Mouse (Mus musculus): ENCODE results near the gene Rpusd2.
A peak's percentile ranks its signal among the peaks of the same experiment; 100 is the strongest.

Gene Rpusd2

DNA sequence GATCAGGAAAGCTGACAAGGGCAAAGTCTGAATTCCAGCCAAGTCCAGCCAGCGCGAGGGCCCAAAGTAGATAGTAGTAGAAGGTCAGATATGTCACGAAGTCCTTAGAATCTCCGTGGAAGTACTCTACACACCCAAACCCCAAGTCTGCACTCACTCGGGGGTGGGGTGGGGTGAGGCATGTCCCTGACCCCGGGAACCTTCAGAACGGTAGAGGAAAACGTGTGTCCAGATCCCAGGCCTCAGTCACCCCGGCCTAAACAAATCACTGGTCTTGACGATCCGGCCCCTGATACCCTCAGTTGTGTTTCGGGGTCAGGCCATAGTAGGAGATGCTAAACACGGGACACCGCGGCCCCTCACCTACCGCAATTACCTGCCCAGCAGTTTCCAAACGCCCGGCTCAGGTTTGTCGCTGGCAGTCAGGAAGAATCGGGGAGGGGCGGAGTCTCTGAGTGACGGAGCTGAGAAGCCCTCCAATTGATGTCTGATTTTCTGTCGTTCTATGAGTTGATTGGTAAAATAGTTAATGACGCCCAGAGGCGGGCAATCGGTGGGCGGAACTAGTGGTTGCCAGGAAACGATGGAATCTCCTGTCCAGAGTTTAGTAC lies 5.5 kb upstream of the Rpusd2 start, which contains the start of gene Ccdc32:
Gene Ccdc32, minus strand, starts transcription at position 453 of the 611 bp plus-strand sequence.
- DNase-seq (ENCODE audit: low read depth, low spot score): peak; percentile 81

DNA sequence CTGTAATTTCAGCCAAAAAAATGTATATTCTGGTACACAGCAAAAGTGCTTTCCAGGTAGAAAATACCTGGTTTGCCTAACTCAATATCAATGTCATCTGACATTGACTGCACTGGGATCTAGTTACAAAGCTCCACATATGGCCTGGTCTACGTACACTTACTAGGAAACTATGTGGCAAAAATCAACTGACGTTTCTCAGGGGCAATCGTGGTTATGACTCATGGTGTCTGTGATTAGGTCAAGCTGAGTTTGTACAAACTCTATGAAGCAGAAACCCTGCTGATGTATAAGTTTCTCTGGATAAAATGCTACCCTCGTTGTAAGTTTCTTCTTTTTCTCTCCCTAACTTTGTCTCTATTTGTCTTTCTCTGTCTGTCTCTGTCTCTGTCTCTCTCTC lies 2.4 kb upstream of the Rpusd2 start:
- no peak for DNase-seq (ENCODE audit: low read depth, low spot score)

DNA sequence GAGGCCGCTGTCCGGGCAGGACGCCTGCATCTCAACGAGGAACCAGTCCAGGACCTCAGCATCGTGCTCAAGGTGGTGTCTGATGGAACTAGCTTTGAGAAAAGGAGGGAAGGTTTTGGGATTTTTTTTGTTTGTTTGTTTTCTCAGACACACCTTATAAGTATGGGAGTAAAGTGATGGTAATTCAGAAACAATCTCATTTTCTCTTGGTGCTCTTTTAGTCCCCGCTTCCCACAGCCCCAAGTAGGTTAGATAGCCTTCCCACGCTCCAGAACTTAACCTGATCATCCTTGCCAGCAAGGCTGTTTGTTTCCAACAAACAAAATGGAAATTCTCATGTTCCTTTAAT lies 781 bp downstream of the Rpusd2 start:
- no peak for DNase-seq (ENCODE audit: low read depth, low spot score)

DNA sequence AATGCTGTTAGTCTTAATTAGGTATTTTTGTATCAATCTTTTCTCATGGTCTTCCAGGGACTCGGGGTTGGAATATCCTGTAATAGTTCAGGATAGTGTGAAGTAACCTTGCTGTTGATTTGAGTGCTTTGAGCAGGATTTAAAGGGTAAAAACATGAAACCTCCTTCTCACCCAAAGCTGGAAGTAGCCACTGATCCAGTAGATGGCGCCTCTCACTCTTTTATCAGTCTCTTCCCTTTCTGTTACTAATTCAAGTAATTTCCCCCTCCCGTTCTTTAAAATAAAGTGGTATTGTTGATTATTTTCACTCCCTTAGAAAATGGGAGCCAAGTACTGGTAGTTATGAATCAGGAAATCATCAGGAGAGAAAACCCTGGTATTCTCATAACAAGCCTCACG lies 6.3 kb downstream of the Rpusd2 start:
- no peak for DNase-seq (ENCODE audit: low read depth, low spot score)

DNA sequence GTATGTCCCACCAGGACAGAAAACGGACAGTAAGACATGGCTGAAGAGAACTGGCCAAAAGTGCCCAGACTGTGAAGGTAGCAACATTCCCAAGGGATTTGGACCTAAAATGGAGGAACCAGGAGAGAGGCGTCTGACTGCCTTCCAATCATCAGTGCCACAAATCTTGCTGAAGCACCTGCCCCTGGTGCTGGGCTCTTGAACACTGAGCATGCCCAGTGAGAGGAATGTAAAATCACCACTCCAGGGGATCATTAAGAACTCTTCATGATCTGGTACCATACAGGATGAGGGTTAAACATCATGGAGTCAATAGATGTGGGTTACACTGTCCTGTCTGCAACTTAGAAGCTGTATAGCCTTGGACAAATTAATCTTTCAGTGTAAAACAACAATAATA lies 10.6 kb downstream of the Rpusd2 start:
- DNase-seq (ENCODE audit: low read depth, low spot score): no peak

DNA sequence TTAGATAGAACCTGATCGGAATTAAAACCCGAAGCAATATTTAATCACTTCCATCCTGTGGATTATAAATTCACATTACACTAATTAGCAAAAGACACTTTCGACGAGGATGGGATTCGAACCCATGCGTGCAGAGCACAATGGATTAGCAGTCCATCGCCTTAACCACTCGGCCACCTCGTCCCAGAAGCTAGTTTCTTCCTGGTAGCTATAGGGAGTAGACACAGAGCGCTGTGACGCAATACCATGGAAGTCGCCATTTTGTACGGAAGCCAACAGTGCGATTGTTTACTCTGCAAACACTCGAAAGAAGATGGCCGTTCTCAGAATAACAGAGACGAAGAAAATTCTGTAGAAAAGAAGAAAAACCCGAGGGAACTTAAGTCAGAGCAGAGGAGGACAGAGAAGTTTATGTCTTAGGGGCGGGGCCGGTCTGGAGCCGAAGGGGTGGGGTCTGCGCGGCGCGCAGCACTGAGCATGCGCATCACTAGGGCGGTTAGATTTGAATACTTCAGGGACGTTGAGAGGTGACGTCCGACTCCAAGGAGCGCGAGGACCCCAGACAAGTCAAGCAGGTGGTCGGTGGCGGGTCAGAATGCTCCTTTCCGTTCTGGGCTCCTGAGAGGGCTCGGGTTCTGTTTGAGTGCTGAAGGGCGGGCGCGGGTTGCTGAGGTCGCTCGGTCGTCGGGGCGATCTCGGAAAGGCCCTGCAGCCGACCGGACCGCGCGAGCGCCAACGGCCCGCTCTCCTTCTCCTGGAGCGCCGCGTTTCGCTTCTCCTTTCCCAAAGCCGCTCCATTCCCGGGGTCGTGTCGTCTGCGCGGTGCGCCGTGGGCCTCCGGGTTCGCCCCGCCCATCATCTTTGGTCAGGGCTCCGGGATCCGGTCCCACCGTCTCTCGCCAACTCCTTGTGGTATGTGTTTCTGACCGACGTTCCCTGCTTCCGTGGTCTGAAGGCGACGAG lies 12.3 kb downstream of the Rpusd2 start, which contains the start of gene Knl1:
Gene Knl1, plus strand, starts transcription at position 471 of the 963 bp plus-strand sequence.
- peak; percentile 94 for DNase-seq (ENCODE audit: low read depth, low spot score)

DNA sequence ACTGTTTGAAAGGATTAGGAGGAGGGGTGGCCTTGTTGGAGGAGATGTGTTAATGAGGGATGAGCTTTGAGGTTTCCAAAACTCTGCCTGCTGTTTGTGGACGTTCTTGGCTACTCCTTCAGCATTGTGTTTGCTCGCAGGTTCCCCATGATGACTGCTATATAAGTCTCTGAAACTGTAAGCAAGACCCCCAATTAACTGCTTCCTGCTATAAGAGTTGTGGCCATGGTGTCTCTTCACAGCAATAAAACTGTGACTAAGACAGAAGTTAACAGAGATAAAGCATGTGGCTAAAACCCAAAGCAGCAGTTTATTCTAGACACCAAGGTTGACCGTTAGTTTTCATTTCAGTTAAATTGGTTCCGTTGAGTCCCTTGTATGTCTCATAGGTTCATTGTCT lies 13.3 kb downstream of the Rpusd2 start:
- DNase-seq (ENCODE audit: low read depth, low spot score): no peak

DNA sequence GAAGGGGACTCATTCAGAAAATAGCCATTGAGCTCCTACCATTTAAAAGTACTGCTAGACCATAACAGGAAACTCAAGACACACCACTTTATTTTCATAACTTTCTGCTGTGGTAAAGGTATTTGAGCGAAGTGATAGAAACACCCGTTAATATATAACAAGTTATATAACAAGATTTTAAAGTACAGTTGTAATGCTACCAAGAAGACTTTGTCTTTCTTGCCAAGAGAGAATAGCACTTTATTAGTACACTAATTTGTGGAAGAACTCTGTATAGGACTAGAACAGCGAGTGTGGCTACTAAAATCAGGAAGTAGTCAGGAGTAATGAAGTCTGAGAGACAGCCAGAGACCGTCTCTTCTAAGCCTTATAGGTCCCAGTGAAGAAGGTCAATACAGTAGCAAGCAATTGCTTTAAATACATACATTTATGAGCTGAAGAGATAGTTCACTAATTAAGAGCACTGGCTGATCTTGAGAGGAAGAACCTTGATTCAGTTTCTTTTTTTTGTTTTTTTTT lies 15.6 kb downstream of the Rpusd2 start:
- DNase-seq (ENCODE audit: low read depth, low spot score): no peak

DNA sequence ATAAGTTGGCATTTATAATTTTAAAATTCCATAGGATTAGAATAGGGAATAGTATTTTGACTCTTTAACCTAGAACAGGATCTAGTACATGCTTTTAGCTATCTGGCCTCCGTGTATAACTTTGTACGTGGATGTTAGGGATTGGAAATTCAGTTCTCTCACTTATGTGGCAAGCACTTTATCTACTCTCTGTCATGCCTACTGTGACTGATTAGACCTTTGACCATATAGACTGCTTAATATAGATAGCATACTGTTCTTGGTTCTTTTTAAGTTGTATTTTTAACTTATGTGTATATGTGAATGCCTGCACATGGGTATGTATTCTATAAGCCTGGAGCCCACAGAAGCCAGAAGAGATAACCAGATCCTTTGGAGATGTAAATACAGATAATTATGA lies 25.5 kb downstream of the Rpusd2 start:
- no peak for DNase-seq (ENCODE audit: low read depth, low spot score)

DNA sequence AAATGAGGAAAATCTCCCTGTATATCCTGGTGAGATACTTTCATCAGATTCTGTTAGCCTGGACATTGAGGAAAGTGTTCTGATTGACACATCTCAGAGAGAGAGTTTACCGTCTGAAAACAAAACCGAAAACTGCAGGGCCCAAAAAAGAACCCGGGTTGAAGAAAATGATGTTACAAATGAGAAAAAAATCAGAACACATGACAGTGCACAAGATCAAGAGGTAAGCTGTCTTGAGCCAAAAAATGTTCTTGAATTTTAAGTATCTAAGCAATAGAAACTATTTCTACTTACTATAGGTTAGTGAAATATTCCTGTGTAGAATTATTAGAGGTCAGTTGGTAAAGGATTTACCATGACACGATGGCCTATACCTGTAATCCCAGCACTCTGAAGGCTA lies 37.8 kb downstream of the Rpusd2 start:
- DNase-seq (ENCODE audit: low read depth, low spot score): no peak

DNA sequence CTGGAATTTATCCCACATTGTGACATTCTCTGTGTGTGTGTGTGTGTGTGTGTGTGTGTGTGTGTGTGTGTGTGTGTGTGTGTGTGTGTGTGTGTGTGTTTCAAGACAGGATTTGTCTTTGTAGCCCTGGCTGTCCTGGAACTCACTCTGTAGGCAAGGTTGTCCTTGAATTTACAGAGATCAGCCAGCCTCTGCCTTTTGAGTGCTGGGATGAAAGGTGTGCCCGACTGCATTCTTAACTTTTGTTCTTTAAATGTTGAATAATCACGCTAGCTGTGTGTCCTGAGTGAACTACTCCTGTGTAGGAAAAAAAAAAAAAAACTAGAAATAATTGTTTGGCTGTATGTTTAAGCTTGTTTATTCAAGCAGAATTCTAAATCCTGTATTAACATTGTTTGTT lies 51.6 kb downstream of the Rpusd2 start:
- DNase-seq (ENCODE audit: low read depth, low spot score): no peak

All from embryo, embryonic 11.5 days (tissue).